Mouse (Mus musculus) liver, postnatal 0 days (tissue): ENCODE measurements at regions not wholly inside any gene's neighbourhood (a gene's known extent, or its start where the extent isn't known, plus 50 kb on each side); places are given as distances from the start of the nearest gene placed in this dataset.

Experiments used
- CTCF ChIP-seq: sonication (generic); IDR thresholded peaks from 2 replicates; pipeline ENCODE4 v1.5.1; 2016; ENCODE audit warnings: antibody characterized with exemption, low read depth
- EP300 ChIP-seq: IDR thresholded peaks from 2 replicates; pipeline ENCODE4 v1.6.1; 2016; ENCODE audit warnings: antibody characterized with exemption, low read depth, mild to moderate bottlenecking

- TF ChIP-seq CTCF (no peak), EP300 (no peak)
These were observed 168.2 kb downstream of the Mtx2 start for GRCm38 (mm10) chr2:74993802-74994201.
